Mouse (Mus musculus) frontal cortex, postnatal 10 days (tissue): Measurements from ENCODE around the gene Scel.

ENCODE experiments used
- DNase-seq, 2 experiments: peaks; one replicate each; pipeline ENCODE4 v3.0.0; 2022; ENCODE audit warnings: low spot score in 2 of 2, mixed read lengths in 1 of 2

Gene Scel

DNA sequence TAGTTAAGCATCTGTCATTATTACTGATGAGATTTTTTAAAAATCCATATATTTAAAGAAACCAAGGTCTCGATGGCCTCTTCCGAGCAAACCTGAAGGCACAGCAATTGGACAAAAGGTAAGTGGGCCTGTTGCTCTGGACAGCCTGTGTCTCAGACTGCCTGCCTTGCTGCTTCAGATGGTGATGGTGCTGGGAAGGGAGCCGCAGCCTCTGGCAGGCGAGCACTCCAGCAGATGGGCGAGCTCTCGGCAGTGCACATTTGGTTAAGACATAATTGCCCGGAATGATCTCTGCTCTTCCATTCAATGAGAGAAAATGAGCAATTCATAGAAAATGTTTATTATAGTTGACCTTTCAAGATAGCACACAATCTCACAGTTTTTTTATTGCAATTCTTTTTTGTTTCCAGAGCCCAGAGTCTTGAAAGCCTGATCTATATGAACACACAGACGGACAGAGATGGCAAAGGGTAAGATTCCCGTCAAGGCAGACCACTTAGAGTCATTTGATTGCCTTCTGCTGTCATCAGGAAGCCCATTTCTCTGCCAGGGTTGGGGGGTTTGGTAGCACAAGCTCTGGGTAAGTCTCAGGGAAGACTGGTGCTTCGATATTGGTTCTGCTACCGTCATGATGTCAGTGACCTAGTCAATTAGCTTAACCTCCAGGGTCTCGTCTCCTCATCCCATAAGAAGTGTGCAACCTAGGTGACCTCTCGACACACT lies 58.6 kb downstream of the Scel start:
- DNase-seq = no peak

DNA sequence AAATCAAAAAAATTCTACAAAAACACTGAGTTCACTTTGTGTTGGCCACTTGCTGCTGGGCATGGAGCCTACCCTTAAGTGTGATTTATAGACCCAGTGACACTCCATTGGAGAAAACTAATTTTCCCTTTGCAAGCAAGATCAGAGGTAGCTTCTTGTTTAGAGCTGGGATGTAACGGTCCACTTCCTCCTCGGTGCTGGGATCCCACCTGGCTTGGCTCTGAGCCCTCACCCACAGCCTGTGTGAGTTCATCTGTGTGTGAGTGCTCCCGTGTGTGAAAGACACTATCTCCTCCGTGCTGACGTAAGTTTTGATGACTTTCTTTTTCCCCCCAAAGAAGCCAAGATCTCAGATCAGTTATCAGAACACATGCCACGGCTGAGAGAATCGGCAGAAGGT lies 62.7 kb downstream of the Scel start:
- DNase-seq = no peak

- DNase-seq = no peak
Observed at GRCm38 (mm10) chr14:103577011-103577410, 63.9 kb downstream of the Scel start.

DNA sequence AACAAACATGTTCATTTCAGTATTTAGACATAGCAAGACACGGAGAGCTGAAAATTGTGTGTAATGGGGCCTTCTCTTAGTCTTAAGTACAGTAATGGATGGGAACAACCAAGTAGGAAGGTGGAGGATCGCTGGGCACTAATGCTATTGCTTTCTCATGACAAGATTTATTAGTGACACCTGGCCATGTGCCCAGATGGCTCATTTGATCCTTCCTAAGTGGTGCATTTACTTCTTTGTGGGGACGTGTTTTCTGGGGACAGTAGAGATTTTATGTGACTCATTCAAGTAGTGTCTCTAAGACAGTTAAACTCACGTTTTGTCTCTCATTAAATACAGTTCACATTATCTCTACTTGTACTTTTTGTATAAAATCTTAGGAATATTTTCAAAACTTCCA lies 73.5 kb downstream of the Scel start:
- DNase-seq = no peak

GRCm38 (mm10) chr14:103587208-103587900 lies 74.2 kb downstream of the Scel start:
- DNase-seq = no peak

DNA sequence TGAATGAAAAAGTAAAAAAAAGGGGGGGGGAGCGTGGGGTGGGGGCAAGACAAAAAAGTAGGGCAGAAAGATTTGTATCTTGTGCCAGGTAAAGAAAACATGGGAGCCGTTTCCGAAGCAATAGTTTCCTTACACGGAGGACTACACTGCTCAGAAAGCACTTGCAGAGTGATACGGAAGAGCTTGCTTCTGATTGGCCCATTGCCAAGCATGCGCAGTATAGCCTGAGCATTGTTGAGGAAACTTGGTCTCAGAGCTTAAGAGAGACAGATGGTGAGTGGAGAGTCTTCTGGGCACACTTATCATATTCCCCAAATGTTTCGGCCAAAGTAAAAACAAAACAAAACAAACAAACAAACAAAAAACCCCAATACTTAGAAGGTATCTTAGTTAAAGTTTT lies 76.7 kb downstream of the Scel start:
- peak in 1 of 2 experiments; percentile 14 for DNase-seq

- no peak for DNase-seq
Observed at GRCm38 (mm10) chr14:103595870-103596269, 82.7 kb downstream of the Scel start.

DNA sequence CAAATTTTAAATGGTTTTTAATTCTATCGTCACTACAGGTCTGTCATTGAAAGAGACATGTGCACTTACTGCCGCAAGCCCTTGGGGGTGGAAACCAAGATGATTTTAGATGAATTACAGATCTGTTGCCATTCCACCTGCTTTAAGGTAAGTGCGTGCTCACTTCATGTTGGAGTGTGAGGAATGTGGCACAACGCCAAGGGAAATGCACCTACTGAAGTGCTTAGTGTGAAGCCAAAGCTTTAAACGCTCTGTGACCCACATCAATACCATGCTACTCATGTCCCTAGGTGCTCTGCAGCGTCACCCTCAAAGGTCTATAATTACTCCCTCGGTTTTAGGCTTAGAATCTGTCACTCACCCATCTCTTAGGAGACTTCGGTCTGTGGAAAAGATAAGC lies 94.9 kb downstream of the Scel start:
- DNase-seq = no peak

- no peak for DNase-seq
Observed at GRCm38 (mm10) chr14:103613573-103614271, 100.6 kb downstream of the Scel start.

- DNase-seq = no peak
Observed at GRCm38 (mm10) chr14:103614272-103614587, 101.1 kb downstream of the Scel start.

DNA sequence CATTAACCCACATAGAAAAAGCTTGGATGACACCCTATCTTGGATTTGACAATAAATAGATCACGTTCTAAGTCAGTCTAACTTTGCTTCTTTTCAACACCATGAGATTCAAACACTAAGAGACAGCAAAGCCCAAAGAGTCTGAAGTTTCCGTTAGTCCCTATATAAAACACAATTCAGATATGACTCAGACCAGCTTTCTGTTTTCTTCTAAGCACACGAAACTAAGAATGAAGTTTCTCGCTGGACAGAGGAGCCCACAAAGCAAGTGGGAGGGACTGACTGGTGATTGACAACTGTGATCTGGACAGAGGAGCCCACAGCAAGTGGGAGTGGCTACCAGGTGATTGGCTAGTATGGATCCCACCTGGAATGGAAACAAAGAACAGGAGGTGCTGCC lies 106.6 kb downstream of the Scel start:
- no peak for DNase-seq

- no peak for DNase-seq
Observed at GRCm38 (mm10) chr14:103621207-103621606, 108.1 kb downstream of the Scel start.

- DNase-seq = no peak
Observed at GRCm38 (mm10) chr14:103626100-103626499, 113.0 kb downstream of the Scel start.

GRCm38 (mm10) chr14:103629639-103630364 lies 116.7 kb downstream of the Scel start:
- no peak for DNase-seq

- peak in 1 of 2 experiments; percentile 27 for DNase-seq
Observed at GRCm38 (mm10) chr14:103630545-103630944, 117.4 kb downstream of the Scel start.

- DNase-seq = no peak
Observed at GRCm38 (mm10) chr14:103643933-103644332, 130.8 kb downstream of the Scel start.

GRCm38 (mm10) chr14:103647981-103648380 lies 134.8 kb downstream of the Scel start:
- DNase-seq = no peak

DNA sequence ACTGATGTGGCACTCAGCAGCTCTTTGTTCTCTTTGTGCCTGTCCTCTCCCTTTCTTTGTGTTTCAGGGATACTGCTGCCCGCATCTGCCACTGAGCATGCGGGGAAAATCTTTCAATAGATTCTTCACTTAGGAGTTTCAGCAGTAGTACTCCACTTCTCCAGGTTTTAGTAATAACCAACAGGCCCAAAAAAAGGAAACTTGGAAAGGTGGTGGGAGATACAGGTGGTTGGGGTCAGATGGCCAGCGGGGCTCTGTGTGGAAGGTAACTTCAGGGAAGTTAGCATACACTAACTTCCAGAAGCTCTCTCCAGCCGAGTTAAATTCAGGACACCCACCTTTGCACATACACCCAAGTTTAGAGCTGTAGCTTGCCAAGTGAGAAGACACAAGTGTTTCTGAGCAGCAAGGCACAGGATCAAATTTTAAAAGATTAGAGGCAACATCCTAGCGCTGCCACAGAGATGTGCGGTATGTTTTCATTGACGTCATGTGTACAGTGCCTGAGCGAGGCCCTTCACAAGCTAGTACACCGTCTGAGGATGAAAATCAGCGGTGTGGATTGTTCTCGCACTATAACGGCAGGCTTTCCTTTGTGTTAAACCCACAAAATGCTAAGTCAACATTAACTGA lies 135.6 kb downstream of the Scel start:
- DNase-seq = peak in 1 of 2 experiments; percentile 23

GRCm38 (mm10) chr14:103649302-103649701 lies 136.2 kb downstream of the Scel start:
- no peak for DNase-seq

GRCm38 (mm10) chr14:103649896-103650334 lies 136.8 kb downstream of the Scel start, which contains the start of gene Slain1:
Slain1 (plus strand) TSS chr14:103650228.
- DNase-seq = peak; percentile 86 to 91

DNA sequence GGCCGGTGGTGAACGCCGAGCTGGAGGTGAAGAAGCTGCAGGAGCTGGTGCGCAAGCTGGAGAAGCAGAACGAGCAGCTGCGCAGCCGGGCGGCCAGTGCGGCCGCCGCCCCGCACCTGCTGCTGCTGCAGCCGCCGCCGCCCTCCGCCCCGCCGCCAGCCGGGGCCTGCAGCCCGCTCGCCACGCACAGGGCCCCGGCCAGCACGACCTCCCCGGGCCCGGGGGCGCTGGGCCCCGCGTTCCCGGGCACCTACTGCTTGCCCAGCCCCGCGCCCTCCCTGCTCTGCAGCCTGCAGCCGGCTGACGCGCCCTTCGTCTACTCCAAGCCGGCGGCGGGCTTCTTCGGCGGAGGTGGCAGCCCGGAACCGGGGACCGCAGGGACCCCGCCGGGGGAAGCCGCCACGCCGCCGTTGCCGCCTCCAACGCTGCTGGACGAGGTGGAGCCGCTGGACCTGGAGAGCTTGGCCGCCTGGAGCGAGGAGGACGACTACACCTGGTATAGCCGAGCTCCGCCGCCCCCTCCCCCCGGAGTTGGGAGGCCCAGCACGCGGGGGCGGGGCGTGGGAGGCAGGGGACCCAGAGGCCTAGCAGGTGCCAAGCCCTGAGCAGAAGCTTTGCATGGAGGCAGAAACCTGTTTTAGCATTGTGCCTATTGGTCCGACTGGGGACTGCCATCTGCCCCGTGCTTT lies 137.4 kb downstream of the Scel start:
- DNase-seq = peak; percentile 62 to 64
